Mouse (Mus musculus): Measurements from ENCODE around the gene Slc13a2.

DNA sequence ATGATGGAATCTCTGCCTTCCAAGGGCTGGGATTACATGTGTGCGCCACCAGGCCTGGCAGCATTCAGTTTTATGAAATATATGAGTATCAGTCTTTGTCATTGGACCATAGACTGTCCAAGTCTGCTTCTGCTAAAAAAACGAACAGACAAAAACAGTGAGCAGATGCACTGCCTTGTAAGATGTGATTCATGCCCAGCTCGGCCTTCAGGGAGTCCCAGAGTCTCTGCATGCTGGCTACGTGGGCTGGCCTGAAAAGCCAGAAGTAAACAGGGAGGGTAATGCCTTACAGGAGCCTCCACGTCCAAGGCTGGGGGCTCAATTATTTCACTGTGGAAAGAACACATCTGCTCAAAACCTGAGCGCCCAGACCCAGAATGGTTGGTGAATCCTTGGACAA lies 9.2 kb downstream of the Slc13a2 start:
- TF ChIP-seq CTCF (IDR thresholded peaks at IDR 0.05; ENCODE audit: borderline replicate concordance, extremely low read depth, insufficient read depth, insufficient read length) = no peak
- TF ChIP-seq POLR2A (IDR thresholded peaks at IDR 0.05; ENCODE audit: borderline replicate concordance, extremely low read depth, insufficient read depth, insufficient read length, poor library complexity, severe bottlenecking) = no peak

Measured in brain, embryonic 14.5 days (tissue).